8 mouse cellular contexts compared by ENCODE assay signal in the genomic region with DNA sequence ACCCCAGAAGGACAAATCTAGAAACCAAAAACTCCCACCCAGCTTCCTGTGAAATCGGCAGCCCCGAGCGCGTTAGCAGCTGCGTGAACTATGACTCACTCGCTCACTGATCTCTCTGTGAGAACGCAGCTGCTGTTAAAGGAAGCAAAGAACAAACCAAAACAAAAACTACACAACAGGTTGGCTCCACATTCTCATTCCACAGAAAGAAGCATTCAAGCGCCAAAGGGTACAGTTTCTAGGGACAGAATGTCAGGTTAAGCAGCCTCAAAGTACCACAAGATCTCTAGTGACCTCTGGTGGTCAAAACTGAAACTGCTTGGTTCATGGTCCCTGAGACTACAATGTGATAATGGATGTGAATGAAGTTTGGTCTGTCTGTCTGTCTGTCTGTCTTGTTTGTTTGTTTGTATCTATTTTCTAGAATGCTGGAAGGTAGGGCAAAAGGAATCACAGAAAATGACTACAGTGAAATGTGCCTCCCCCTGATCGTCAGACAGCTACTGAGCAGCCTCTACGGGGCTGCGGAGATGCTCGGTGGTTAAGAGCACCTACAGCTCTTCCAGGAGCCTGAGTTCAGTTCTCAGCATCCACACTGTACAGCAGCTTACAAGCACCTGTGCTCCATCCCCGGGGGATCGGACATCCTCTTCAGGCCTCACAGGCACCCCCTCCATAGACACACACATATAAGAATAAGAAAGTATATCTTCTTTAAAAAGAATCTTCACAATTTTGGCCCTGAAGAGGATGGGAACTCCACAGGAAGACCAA. TPM values are rescaled to one million over a fixed set of nuclear protein-coding genes. Genes with fewer than 3 reads are reported as not detected.
DNase-seq lines count a peak whose midpoint lies in the region; ATAC-seq and TF ChIP-seq lines count a peak whose summit lies in the region.

No protein-coding gene starts in this region.

- H3K36me3 ChIP-seq in intestine, postnatal 0 days (ENCODE audit: control insufficient read depth, insufficient read depth): no peaks in the 10 kb centered on the region

- DNase-seq in 3134 (ENCODE audit: extremely low read depth, insufficient read length, low spot score): peak; percentile 21
- DNase-seq in adrenal gland, adult (ENCODE audit: inconsistent age in 2 of 2, low spot score in 1 of 2): peak; percentile 47 to 93
- DNase-seq in embryo, embryonic 10.5 days (ENCODE audit: low spot score): peak; percentile 94
- DNase-seq in gastrocnemius, postnatal 14 days: peak; percentile 30
- peak; percentile 84 to 85 for DNase-seq in left cerebral cortex, postnatal 25 days (ENCODE audit: low spot score in 2 of 2)
- peak; percentile 84 for DNase-seq in mesoderm, embryonic 11.5 days (ENCODE audit: low read depth, low spot score)
- DNase-seq in right cerebral cortex, postnatal 36 days (ENCODE audit: low spot score in 2 of 2): peak; percentile 46 to 58

- peak; percentile 98 for TF ChIP-seq CTCF in intestine, postnatal 0 days (IDR thresholded peaks at IDR 0.05; ENCODE audit: low read depth)

- H3K9ac ChIP-seq in intestine, postnatal 0 days (ENCODE audit: low read depth, low read length): peak overlapping the region; percentile 27; the same call in 1 of the 2 replicates

- H3K4me1 ChIP-seq in intestine, postnatal 0 days (replicated peaks; ENCODE audit: control insufficient read depth, insufficient read depth, low read length): no peaks in the 10 kb centered on the region

- no peaks in the 10 kb centered on the region for H3K27me3 ChIP-seq in intestine, postnatal 0 days (replicated peaks; ENCODE audit: control insufficient read depth, insufficient read depth, low read length)

- ATAC-seq in intestine, postnatal 0 days: no peak

- WGBS in intestine, postnatal 0 days: 52% methylated on average over 14 of the region's 14 CpGs

- no peak overlapping the region for H3K27ac ChIP-seq in intestine, postnatal 0 days (ENCODE audit: low read depth, low read length)

- no peaks in the 10 kb centered on the region for H3K9me3 ChIP-seq in intestine, postnatal 0 days (ENCODE audit: control insufficient read depth)

- peak overlapping the region; percentile 62 for H3K4me2 ChIP-seq in intestine, postnatal 0 days (replicated peaks; ENCODE audit: low read depth)

- intact Hi-C loops in gastrocnemius, postnatal 14 days (cut with DNase I; ENCODE audit: low total_unique reads): loop anchor here (2.0 kb wide), 1 partner anchor 143 kb away; a partner anchor contains a TSS
- intact Hi-C loops in left cerebral cortex, postnatal 25 days (cut with DNase I): loop anchor here (1.0 to 5.0 kb wide), 3 partner anchors 142 to 464 kb away; a partner anchor contains a TSS

- peak overlapping the region; percentile 29; the same call in 1 of the 2 replicates for H3K4me3 ChIP-seq in intestine, postnatal 0 days (ENCODE audit: low read depth, low read length)

RNA-seq across cellular contexts. Expression of a gene that starts 13.3 kb away (rescaled TPM):
- under 1 TPM in 1 of 2 experiments, not detected in 1; 0.23 TPM for total RNA-seq in gastrocnemius, postnatal 14 days (2021)
- 0.24 and 0.35 TPM in 2 replicates for polyA plus RNA-seq in intestine, postnatal 0 days (2015; fragmentation: Nextera tagmentation; extraction: Ambion mirVana)
- under 1 TPM in 1 of 2 experiments, not detected in 1; 0.30 TPM for total RNA-seq in left cerebral cortex, postnatal 25 days (2021)

RNA-seq across cellular contexts. Expression of a gene that starts 37.4 kb away (rescaled TPM):
- total RNA-seq in gastrocnemius, postnatal 14 days (2021): 1 to 10 TPM; 4.5 to 7.0 TPM
- polyA plus RNA-seq in intestine, postnatal 0 days (2015; fragmentation: Nextera tagmentation; extraction: Ambion mirVana): 36.6 and 37.5 TPM in 2 replicates
- 10 to 100 TPM; 27.3 to 31.7 TPM for total RNA-seq in left cerebral cortex, postnatal 25 days (2021)

Comparison
In these comparisons a context has a peak if more than half of its experiments do, and no peak if none do; other contexts are left out.
1. DNase-seq: peak in every context shown above with its lines; median percentile 94 in embryo, embryonic 10.5 days; 84 in left cerebral cortex, postnatal 25 days; 84 in mesoderm, embryonic 11.5 days; 70 in adrenal gland, adult; 52 in right cerebral cortex, postnatal 36 days; 30 in gastrocnemius, postnatal 14 days; 21 in 3134.